Mouse (Mus musculus): ENCODE results near the gene Tomm6. TPM values are rescaled to one million over a fixed set of nuclear protein-coding genes. Genes with fewer than 3 reads are reported as not detected.

Gene Tomm6
- polyA plus RNA-seq, 1 experiment = 232 TPM

- Histone ChIP-seq H3K4me2 (ENCODE audit: low read depth) (no peak overlapping the region), H3K79me2 (ENCODE audit: control insufficient read depth, insufficient read depth) (no peaks in the 10 kb centered on the region), H3K36me3 (ENCODE audit: control insufficient read depth, insufficient read depth) (peaks cover 11% of the 10 kb centered on the region), H3K4me3 (no peak overlapping the region), H3K27me3 (ENCODE audit: control insufficient read depth, insufficient read depth, insufficient read length) (no peaks in the 10 kb centered on the region), H3ac (ENCODE audit: control insufficient read depth, insufficient read length) (no peak overlapping the region)
- TF ChIP-seq POLR2A (IDR thresholded peaks at IDR 0.05; ENCODE audit: insufficient read length, low read depth) = no peak
- TF ChIP-seq REST (IDR thresholded peaks at IDR 0.05; ENCODE audit: insufficient read depth, insufficient read length) = no peak
- no peak for TF ChIP-seq SRF (IDR thresholded peaks at IDR 0.05; ENCODE audit: control insufficient read depth, insufficient read length, low read depth)
- TF ChIP-seq MAX (IDR thresholded peaks at IDR 0.05; ENCODE audit: low read depth) = no peak
- TF ChIP-seq POLR2AphosphoS2 (IDR thresholded peaks at IDR 0.05; ENCODE audit: insufficient read length, low read depth) = no peak
- TF ChIP-seq CEBPB (IDR thresholded peaks at IDR 0.05; ENCODE audit: insufficient read depth, poor library complexity, severe bottlenecking) = no peak
- no peak for TF ChIP-seq E2F4 (IDR thresholded peaks at IDR 0.05; ENCODE audit: insufficient read depth)
- TF ChIP-seq TCF3 (IDR thresholded peaks at IDR 0.05; ENCODE audit: insufficient read length, low read depth) = no peak
These were observed 9.9 kb downstream of the Tomm6 start for GRCm38 (mm10) chr17:47678238-47678637.

- TF ChIP-seq SRF (IDR thresholded peaks at IDR 0.05; ENCODE audit: control insufficient read depth, insufficient read length, low read depth) = no peak
- no peak for TF ChIP-seq MAX (IDR thresholded peaks at IDR 0.05; ENCODE audit: low read depth)
- no peak for TF ChIP-seq POLR2AphosphoS2 (IDR thresholded peaks at IDR 0.05; ENCODE audit: insufficient read length, low read depth)
- no peak for TF ChIP-seq REST (IDR thresholded peaks at IDR 0.05; ENCODE audit: insufficient read depth, insufficient read length)
- Histone ChIP-seq H3ac (ENCODE audit: control insufficient read depth, insufficient read length) (no peak overlapping the region), H3K27me3 (ENCODE audit: control insufficient read depth, insufficient read depth, insufficient read length) (no peaks in the 10 kb centered on the region), H3K4me2 (ENCODE audit: low read depth) (no peak overlapping the region), H3K4me3 (no peak overlapping the region), H3K79me2 (ENCODE audit: control insufficient read depth, insufficient read depth) (no peaks in the 10 kb centered on the region), H3K36me3 (ENCODE audit: control insufficient read depth, insufficient read depth) (peaks cover 4% of the 10 kb centered on the region)
These were observed 11.6 kb downstream of the Tomm6 start for GRCm38 (mm10) chr17:47676581-47676980.

- no peak for TF ChIP-seq USF1 (IDR thresholded peaks at IDR 0.05; ENCODE audit: low read depth)
- H3K4me2 ChIP-seq (ENCODE audit: low read depth) = no peak overlapping the region
- H3K79me2 ChIP-seq (ENCODE audit: control insufficient read depth, insufficient read depth) = no peaks in the 10 kb centered on the region
- no peaks in the 10 kb centered on the region for H3K36me3 ChIP-seq (ENCODE audit: control insufficient read depth, insufficient read depth)
- no peaks in the 10 kb centered on the region for H3K27me3 ChIP-seq (ENCODE audit: control insufficient read depth, insufficient read depth, insufficient read length)
- H3ac ChIP-seq (ENCODE audit: control insufficient read depth, insufficient read length) = no peak overlapping the region
- no peak overlapping the region for H3K4me3 ChIP-seq
These were observed 15.7 kb downstream of the Tomm6 start for GRCm38 (mm10) chr17:47672311-47673111.

- TF ChIP-seq CEBPB (IDR thresholded peaks at IDR 0.05; ENCODE audit: insufficient read depth, poor library complexity, severe bottlenecking) = no peak
- TF ChIP-seq MAX (IDR thresholded peaks at IDR 0.05; ENCODE audit: low read depth) = no peak
- no peak for TF ChIP-seq TCF3 (IDR thresholded peaks at IDR 0.05; ENCODE audit: insufficient read length, low read depth)
- Histone ChIP-seq H3K79me2 (ENCODE audit: control insufficient read depth, insufficient read depth) (no peaks in the 10 kb centered on the region), H3K27me3 (ENCODE audit: control insufficient read depth, insufficient read depth, insufficient read length) (no peaks in the 10 kb centered on the region), H3ac (ENCODE audit: control insufficient read depth, insufficient read length) (no peak overlapping the region), H3K4me3 (no peak overlapping the region), H3K4me2 (ENCODE audit: low read depth) (no peak overlapping the region), H3K36me3 (ENCODE audit: control insufficient read depth, insufficient read depth) (no peaks in the 10 kb centered on the region)
These were observed 16.2 kb downstream of the Tomm6 start for GRCm38 (mm10) chr17:47671988-47672310.

GRCm38 (mm10) chr17:47669166-47669565 lies 19.0 kb downstream of the Tomm6 start:
- Histone ChIP-seq H3K4me2 (ENCODE audit: low read depth) (no peak overlapping the region), H3K36me3 (ENCODE audit: control insufficient read depth, insufficient read depth) (no peaks in the 10 kb centered on the region), H3K27me3 (ENCODE audit: control insufficient read depth, insufficient read depth, insufficient read length) (no peaks in the 10 kb centered on the region), H3K79me2 (ENCODE audit: control insufficient read depth, insufficient read depth) (no peaks in the 10 kb centered on the region), H3ac (ENCODE audit: control insufficient read depth, insufficient read length) (no peak overlapping the region), H3K4me3 (no peak overlapping the region)
- TF ChIP-seq TCF3 (IDR thresholded peaks at IDR 0.05; ENCODE audit: insufficient read length, low read depth) (no peak), MYOG (IDR thresholded peaks at IDR 0.05; ENCODE audit: control insufficient read depth in 1 of 3, insufficient read depth in 1 of 3, insufficient read length in 2 of 3, low read depth in 2 of 3) (no peak), SRF (IDR thresholded peaks at IDR 0.05; ENCODE audit: control insufficient read depth, insufficient read length, low read depth) (no peak), E2F4 (IDR thresholded peaks at IDR 0.05; ENCODE audit: insufficient read depth) (no peak), MAX (IDR thresholded peaks at IDR 0.05; ENCODE audit: low read depth) (no peak), MYOD1 (IDR thresholded peaks at IDR 0.05; ENCODE audit: control insufficient read depth in 1 of 3, insufficient read length in 2 of 3, low read depth in 2 of 3) (no peak), USF1 (IDR thresholded peaks at IDR 0.05; ENCODE audit: low read depth) (no peak), POLR2AphosphoS2 (IDR thresholded peaks at IDR 0.05; ENCODE audit: insufficient read length, low read depth) (no peak), CEBPB (IDR thresholded peaks at IDR 0.05; ENCODE audit: insufficient read depth, poor library complexity, severe bottlenecking) (no peak), REST (IDR thresholded peaks at IDR 0.05; ENCODE audit: insufficient read depth, insufficient read length) (no peak)

- Histone ChIP-seq H3K36me3 (ENCODE audit: control insufficient read depth, insufficient read depth) (no peaks in the 10 kb centered on the region), H3K27me3 (ENCODE audit: control insufficient read depth, insufficient read depth, insufficient read length) (no peaks in the 10 kb centered on the region), H3K79me2 (ENCODE audit: control insufficient read depth, insufficient read depth) (no peaks in the 10 kb centered on the region), H3ac (ENCODE audit: control insufficient read depth, insufficient read length) (no peak overlapping the region), H3K4me3 (no peak overlapping the region), H3K4me2 (ENCODE audit: low read depth) (no peak overlapping the region)
- no peak for TF ChIP-seq POLR2AphosphoS2 (IDR thresholded peaks at IDR 0.05; ENCODE audit: insufficient read length, low read depth)
- TF ChIP-seq REST (IDR thresholded peaks at IDR 0.05; ENCODE audit: insufficient read depth, insufficient read length) = no peak
- no peak for TF ChIP-seq MAX (IDR thresholded peaks at IDR 0.05; ENCODE audit: low read depth)
These were observed 23.7 kb downstream of the Tomm6 start for GRCm38 (mm10) chr17:47664474-47664873.
